Mouse (Mus musculus): Measurements from ENCODE around the gene Zcchc18. TPM values are rescaled to one million over a fixed set of nuclear protein-coding genes. Genes with fewer than 3 reads are reported as not detected.

Zcchc18 gene
- total RNA-seq, 2 experiments from 2014 or later: 8.9 to 10.0 TPM

DNA sequence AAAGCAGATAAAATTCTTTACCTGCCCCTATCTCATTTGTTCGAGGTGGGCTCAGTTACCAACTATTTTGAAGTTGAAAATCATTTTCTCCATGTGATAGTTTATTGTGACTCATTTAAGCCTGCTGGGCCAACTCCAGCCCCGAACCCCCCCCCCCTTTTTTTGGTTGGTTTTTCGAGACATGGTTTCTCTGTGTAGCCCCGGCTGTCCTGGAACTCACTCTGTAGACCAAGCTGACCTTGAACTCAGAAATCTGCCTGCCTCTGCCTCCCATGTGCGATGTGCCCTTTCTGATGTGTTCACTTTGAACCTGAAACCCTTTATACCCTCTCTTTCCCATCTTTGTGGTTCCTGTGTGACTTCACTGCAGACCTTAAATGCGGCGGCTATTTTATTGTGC, 45.5 kb downstream of the Zcchc18 start:
- DNase-seq: no peak

Other genes starting within 250 kb of the Zcchc18 start
- 100 to 1,000 TPM; 280 to 471 TPM for gene Morf4l2, start 249.5 kb upstream of the Zcchc18 start, total RNA-seq (2021)
- gene Glra4, start 213.0 kb upstream of the Zcchc18 start, total RNA-seq (2021): under 1 TPM in 1 of 2 experiments, not detected in 1; 0.26 TPM
- gene Plp1, start 170.5 kb upstream of the Zcchc18 start, total RNA-seq (2021): 1 to 10 TPM; 4.4 to 5.1 TPM
- under 1 TPM; 0.23 to 0.36 TPM for gene Rab9b, start 124.4 kb upstream of the Zcchc18 start, total RNA-seq (2021)
- not detected for gene H2bfm, start 65.8 kb upstream of the Zcchc18 start, total RNA-seq (2021)
- gene Tmsb15b2, start 17.7 kb upstream of the Zcchc18 start, total RNA-seq (2021): 10 to 100 TPM; 17.0 to 19.8 TPM
- gene Tmsb15l, start 16.3 kb upstream of the Zcchc18 start, total RNA-seq (2021): 1 to 10 TPM; 1.2 to 2.5 TPM
- gene Tmsb15b1, start 16.3 kb upstream of the Zcchc18 start, total RNA-seq (2021): 1 to 10 TPM; 4.4 to 5.8 TPM
- gene Slc25a53, start 45.1 kb downstream of the Zcchc18 start, total RNA-seq (2021): 1 to 10 TPM; 3.7 to 8.4 TPM
- gene Fam199x, start 56.4 kb downstream of the Zcchc18 start, total RNA-seq (2021): 1 to 10 TPM; 5.7 to 7.5 TPM
- not detected for gene Esx1, start 128.9 kb downstream of the Zcchc18 start, total RNA-seq (2021)

Data from adrenal gland, postnatal 36 days (tissue).